Mouse (Mus musculus) erythroblast, embryonic 14.5 days (primary cell): ENCODE measurements around the gene Ifitm1. TPM values are rescaled to one million over a fixed set of nuclear protein-coding genes. Genes with fewer than 3 reads are reported as not detected.

Experiments used
- H3K27me3 ChIP-seq: 2 replicates; pipeline ENCODE4 v1.6.1; 2012; ENCODE audit warnings: inconsistent platforms; ENCODE audit not compliant: control insufficient read depth
- H3K36me3 ChIP-seq: 2 replicates; pipeline ENCODE4 v1.6.1; 2012; ENCODE audit warnings: mild to moderate bottlenecking, inconsistent platforms; ENCODE audit not compliant: control insufficient read depth
- H3K4me1 ChIP-seq: 2 replicates; pipeline ENCODE4 v1.6.1; 2012; ENCODE audit warnings: inconsistent platforms; ENCODE audit not compliant: control insufficient read depth
- H3K4me3 ChIP-seq: replicated peaks from 2 replicates; pipeline ENCODE3; 2012; ENCODE audit warnings: moderate library complexity, mild to moderate bottlenecking, inconsistent platforms
- H3K9me3 ChIP-seq: 2 replicates; pipeline ENCODE4 v1.6.1; 2012; ENCODE audit warnings: low read length, inconsistent platforms, mixed read lengths; ENCODE audit not compliant: control insufficient read depth
- GATA1 ChIP-seq: IDR thresholded peaks from 2 replicates; pipeline ENCODE4 v1.6.1; 2012; ENCODE audit warnings: low read length, inconsistent platforms, mixed read lengths
- TAL1 ChIP-seq: IDR thresholded peaks from 3 replicates; pipeline ENCODE4 v1.6.1; 2012; ENCODE audit warnings: low read length, inconsistent platforms, mixed read lengths
- polyA plus RNA-seq: library from polyadenylated mRNA; stranded (reverse); fragments of >175 nt; gene quantifications from 2 replicates; pipeline ENCODE4 v1.2.3, GENCODE M21; 2012

Ifitm1 gene
- polyA plus RNA-seq, 1 experiment = 0.05 TPM

- peaks cover 4% of the 10 kb centered on the region; the same call in 1 of the 2 replicates for H3K4me1 ChIP-seq
- TF ChIP-seq TAL1 = no peak
- TF ChIP-seq GATA1 = no peak
- no peaks in the 10 kb centered on the region for H3K36me3 ChIP-seq
- no peaks in the 10 kb centered on the region for H3K9me3 ChIP-seq
- H3K27me3 ChIP-seq = no peaks in the 10 kb centered on the region
- no peak overlapping the region for H3K4me3 ChIP-seq
Measured at GRCm38 (mm10) chr7:140989022-140989421, 22.0 kb downstream of the Ifitm1 start.

- Histone ChIP-seq H3K4me3 (no peak overlapping the region), H3K9me3 (no peaks in the 10 kb centered on the region), H3K4me1 (peaks cover 4% of the 10 kb centered on the region; the same call in 1 of the 2 replicates), H3K36me3 (no peaks in the 10 kb centered on the region), H3K27me3 (no peaks in the 10 kb centered on the region)
- no peak for TF ChIP-seq GATA1
- TF ChIP-seq TAL1 = no peak
Measured at GRCm38 (mm10) chr7:140990185-140990584, 23.2 kb downstream of the Ifitm1 start.

- H3K4me1 ChIP-seq = peaks cover 4% of the 10 kb centered on the region; the same call in 1 of the 2 replicates
- H3K27me3 ChIP-seq = no peaks in the 10 kb centered on the region
- no peak overlapping the region for H3K4me3 ChIP-seq
- TF ChIP-seq TAL1 (no peak), GATA1 (no peak)
- no peaks in the 10 kb centered on the region for H3K36me3 ChIP-seq
- no peaks in the 10 kb centered on the region for H3K9me3 ChIP-seq
Measured at GRCm38 (mm10) chr7:140990622-140991021, 23.6 kb downstream of the Ifitm1 start.

GRCm38 (mm10) chr7:140991117-140991689 is 24.2 kb downstream of the Ifitm1 start:
- H3K4me3 ChIP-seq = no peak overlapping the region
- H3K4me1 ChIP-seq = peaks cover 4% of the 10 kb centered on the region; the same call in 1 of the 2 replicates
- H3K27me3 ChIP-seq = no peaks in the 10 kb centered on the region
- no peaks in the 10 kb centered on the region for H3K9me3 ChIP-seq
- TF ChIP-seq TAL1 (no peak), GATA1 (no peak)
- no peaks in the 10 kb centered on the region for H3K36me3 ChIP-seq

- H3K36me3 ChIP-seq = no peaks in the 10 kb centered on the region
- H3K4me3 ChIP-seq = no peak overlapping the region
- H3K4me1 ChIP-seq = no peaks in the 10 kb centered on the region
- TF ChIP-seq TAL1 = no peak
- no peak for TF ChIP-seq GATA1
- H3K27me3 ChIP-seq = no peaks in the 10 kb centered on the region
- no peaks in the 10 kb centered on the region for H3K9me3 ChIP-seq
Measured at GRCm38 (mm10) chr7:140997817-140998216, 30.8 kb downstream of the Ifitm1 start.

- Histone ChIP-seq H3K9me3 (no peaks in the 10 kb centered on the region), H3K4me1 (no peaks in the 10 kb centered on the region), H3K27me3 (no peaks in the 10 kb centered on the region), H3K36me3 (no peaks in the 10 kb centered on the region), H3K4me3 (no peak overlapping the region)
- TF ChIP-seq TAL1 = no peak
Measured at GRCm38 (mm10) chr7:140998853-140999700, 32.1 kb downstream of the Ifitm1 start.

- Histone ChIP-seq H3K9me3 (no peaks in the 10 kb centered on the region), H3K36me3 (no peaks in the 10 kb centered on the region), H3K27me3 (no peaks in the 10 kb centered on the region), H3K4me1 (no peaks in the 10 kb centered on the region), H3K4me3 (no peak overlapping the region)
- no peak for TF ChIP-seq GATA1
- no peak for TF ChIP-seq TAL1
Measured at GRCm38 (mm10) chr7:141000881-141001708, 34.1 kb downstream of the Ifitm1 start.

- Histone ChIP-seq H3K4me3 (no peak overlapping the region), H3K36me3 (no peaks in the 10 kb centered on the region), H3K9me3 (no peaks in the 10 kb centered on the region), H3K27me3 (peaks cover 3% of the 10 kb centered on the region), H3K4me1 (peaks cover 1% of the 10 kb centered on the region; the same call in 1 of the 2 replicates)
- TF ChIP-seq GATA1 (no peak), TAL1 (no peak)
Measured at GRCm38 (mm10) chr7:141003248-141004010, 36.4 kb downstream of the Ifitm1 start.
